Mouse (Mus musculus): ENCODE measurements around the gene Kcnk3.

DNA sequence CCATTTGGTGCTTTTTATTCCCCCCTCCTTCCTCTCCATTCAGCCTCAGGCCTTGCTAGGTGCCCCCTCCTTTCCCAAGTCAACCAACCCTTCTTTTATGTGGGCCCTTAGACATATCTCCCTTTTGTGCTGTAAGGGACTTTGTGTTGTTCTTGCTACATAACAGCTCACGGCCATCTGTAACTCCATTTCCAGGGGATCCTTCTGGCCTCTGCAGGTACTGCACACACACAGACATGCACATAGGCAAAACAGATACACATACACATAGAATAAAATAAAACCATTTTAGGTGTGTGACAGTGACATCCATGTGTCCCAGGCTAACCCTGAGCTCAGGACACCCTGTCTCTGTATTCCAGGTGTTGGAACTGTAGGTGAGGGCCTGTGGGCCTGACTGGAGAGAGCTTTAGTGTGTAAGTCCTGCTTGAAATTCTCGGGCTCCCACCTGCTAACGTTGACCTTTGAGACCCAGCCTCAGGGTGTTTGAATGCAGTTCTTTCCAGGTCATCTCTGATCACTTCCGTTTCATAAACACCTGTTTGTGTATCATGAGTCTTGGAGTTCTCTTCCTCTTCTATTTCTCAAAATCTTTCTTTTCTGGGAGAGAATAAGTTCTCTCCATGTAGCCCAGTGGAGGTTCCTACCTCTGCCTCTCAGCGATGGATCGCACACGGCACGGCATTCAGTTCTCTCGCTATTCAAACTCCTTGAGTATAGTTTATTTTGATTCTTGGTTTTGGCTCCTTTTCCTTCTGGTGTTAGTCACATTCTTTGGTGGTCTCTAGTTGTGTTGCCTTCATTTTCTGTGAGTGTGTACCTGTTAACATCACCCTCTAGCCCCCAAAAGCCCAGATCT, 80.9 kb downstream of the Kcnk3 start:
- no peak for TF ChIP-seq CTCF (IDR thresholded peaks at IDR 0.05; ENCODE audit: extremely low read depth, insufficient read depth, low read length)
- TF ChIP-seq POLR2A (IDR thresholded peaks at IDR 0.05; ENCODE audit: extremely low read depth, insufficient read depth, low read length): no peak
